Mouse (Mus musculus) limb, embryonic 12.5 days (tissue): ENCODE measurements around the gene Usp47. TPM values are rescaled to one million over a fixed set of nuclear protein-coding genes. Genes with fewer than 3 reads are reported as not detected.

Experiments used
- ATAC-seq: fragments of 200-750 bp; cut with Nextera tagmentation; 2 replicates; pipeline ENCODE4 v1.8.0; 2017; ENCODE audit warnings: low read depth, moderate TSS enrichment; ENCODE audit not compliant: insufficient number of reproducible peaks, insufficient read depth, low FRiP score, low TSS enrichment
- H3K27ac ChIP-seq: fragments of 300-500 bp; sonication (generic); 2 replicates; pipeline ENCODE4 v1.5.1; 2016; ENCODE audit warnings: mild to moderate bottlenecking, moderate library complexity
- H3K27me3 ChIP-seq: fragments of 300-500 bp; sonication (generic); 2 replicates; pipeline ENCODE4 v1.6.1; 2016; ENCODE audit warnings: mild to moderate bottlenecking, moderate library complexity
- H3K36me3 ChIP-seq: fragments of 300-500 bp; sonication (generic); 2 replicates; pipeline ENCODE4 v1.6.1; 2016; ENCODE audit warnings: mild to moderate bottlenecking, moderate library complexity
- H3K4me1 ChIP-seq: fragments of 300-500 bp; sonication (generic); replicated peaks from 2 replicates; pipeline ENCODE4 v1.6.1; 2016
- H3K4me2 ChIP-seq: fragments of 300-500 bp; sonication (generic); 2 replicates; pipeline ENCODE4 v1.6.1; 2016; ENCODE audit warnings: mild to moderate bottlenecking, moderate library complexity
- H3K4me3 ChIP-seq: fragments of 300-500 bp; sonication (generic); replicated peaks from 2 replicates; pipeline ENCODE4 v1.5.1; 2016; ENCODE audit warnings: mild to moderate bottlenecking
- H3K9ac ChIP-seq: fragments of 300-500 bp; sonication (generic); replicated peaks from 2 replicates; pipeline ENCODE4 v1.6.1; 2016; ENCODE audit warnings: mild to moderate bottlenecking, moderate library complexity
- H3K9me3 ChIP-seq: fragments of 300-500 bp; sonication (generic); 2 replicates; pipeline ENCODE4 v1.6.1; 2016; ENCODE audit warnings: mild to moderate bottlenecking, moderate library complexity
- WGBS: fragments of 180-500 bp; shearing (Covaris S2); methylation state at CpG from one replicate; pipeline ENCODE4 v1.1.7; 2016; 5-methylcytosine and 5-hydroxymethylcytosine counted together
- polyA plus RNA-seq: library from polyadenylated mRNA; unstranded; fragments of >200 nt; fragmentation: Nextera tagmentation; extraction: Ambion mirVana; gene quantifications from 2 replicates; pipeline ENCODE4 v1.2.1, GENCODE M21; 2016

The Usp47 gene
- polyA plus RNA-seq, 1 experiment from 2014 or later: 102 TPM

DNA sequence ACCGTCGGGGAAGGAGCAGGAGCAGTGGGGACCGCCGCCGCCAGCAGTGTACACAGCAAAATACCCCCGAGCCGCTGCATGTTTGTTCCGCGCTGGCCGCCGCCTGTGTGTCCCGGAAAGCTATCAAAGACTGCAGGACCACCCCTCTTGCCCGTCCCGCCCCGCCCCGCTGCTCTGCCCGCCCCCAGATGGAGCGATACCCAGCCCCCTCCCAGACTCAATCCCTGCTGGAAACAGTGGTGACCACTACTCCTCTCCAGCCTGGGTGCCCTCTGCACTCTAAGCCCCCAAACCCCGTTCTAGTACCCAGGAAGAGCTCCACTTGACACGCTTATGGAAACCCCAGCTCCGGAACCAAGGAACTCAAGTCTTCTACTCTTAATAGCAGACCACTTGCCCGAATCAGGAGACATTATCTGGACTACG, 135.0 kb downstream of the Usp47 start:
- Histone ChIP-seq H3K9ac (peak overlapping the region; percentile 74), H3K27ac (no peak overlapping the region), H3K4me2 (peak overlapping the region; percentile 70), H3K4me1 (peaks cover 34% of the 10 kb centered on the region), H3K27me3 (peaks cover 21% of the 10 kb centered on the region; the same call in 1 of the 2 replicates), H3K9me3 (no peaks in the 10 kb centered on the region), H3K4me3 (peak overlapping the region; percentile 59), H3K36me3 (no peaks in the 10 kb centered on the region)
- WGBS: under 1% methylated on average over 23 of the region's 23 CpGs
- ATAC-seq: peak; percentile 41

DNA sequence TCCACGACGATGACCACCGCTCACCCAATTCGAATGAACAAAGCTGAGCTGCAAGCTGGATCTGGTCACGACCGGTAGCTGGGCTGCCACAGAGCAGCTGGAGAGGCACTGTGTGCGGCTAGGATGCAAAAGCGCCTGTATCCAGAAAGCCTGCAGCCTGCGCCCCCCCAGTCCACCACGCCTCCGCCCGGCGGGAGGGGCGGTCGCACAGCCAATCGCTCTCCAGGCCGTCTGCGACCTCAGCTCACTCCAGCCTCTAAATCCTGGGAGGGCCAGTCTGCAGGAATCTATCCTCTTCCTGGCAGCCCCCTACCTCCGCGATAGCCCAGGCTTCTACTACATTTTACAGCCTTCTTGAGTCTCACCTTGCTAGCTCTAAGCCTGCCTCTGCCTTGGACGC, 135.6 kb downstream of the Usp47 start, which contains the start of gene Dkk3:
Gene Dkk3 (minus strand): TSS at position 116 of the 400 bp plus-strand sequence.
- WGBS: 3% methylated on average over 21 of the region's 21 CpGs
- 0 out of 2 replicates have a peak, but pooled peaks have one; percentile 46 for ATAC-seq
- peaks cover 21% of the 10 kb centered on the region; the same call in 1 of the 2 replicates for H3K27me3 ChIP-seq
- H3K27ac ChIP-seq: 0 out of 2 replicates have a peak within 1 kb of the TSS, but pooled peaks have one; percentile 12
- peak within 1 kb of the TSS; percentile 59 for H3K4me3 ChIP-seq
- no peaks in the 10 kb centered on the region for H3K9me3 ChIP-seq
- H3K4me1 ChIP-seq: peaks cover 32% of the 10 kb centered on the region
- peak within 1 kb of the TSS; percentile 70 for H3K4me2 ChIP-seq
- H3K9ac ChIP-seq: peak within 1 kb of the TSS; percentile 74
- no peaks in the 10 kb centered on the region for H3K36me3 ChIP-seq

DNA sequence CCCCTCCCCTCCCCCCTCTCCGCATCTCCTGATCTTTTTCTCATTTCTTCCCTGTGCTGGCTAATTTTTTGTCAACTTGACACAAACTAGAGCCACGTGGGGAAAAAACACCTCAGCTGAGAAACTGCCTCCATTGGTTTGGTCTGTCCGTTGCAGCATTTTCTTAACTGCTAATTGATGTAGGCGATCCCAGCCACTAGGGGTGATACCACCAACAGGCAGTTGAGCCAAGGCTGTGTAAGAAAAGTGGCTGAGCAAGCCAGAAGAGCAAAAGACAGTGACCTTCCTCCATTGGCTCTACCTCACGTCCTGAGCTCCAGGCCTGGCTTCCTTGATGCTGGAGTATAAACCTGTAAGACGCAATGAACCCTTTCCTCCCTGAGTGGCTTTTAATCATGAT, 136.5 kb downstream of the Usp47 start:
- peaks cover 23% of the 10 kb centered on the region for H3K4me1 ChIP-seq
- H3K9ac ChIP-seq: no peak overlapping the region
- H3K36me3 ChIP-seq: no peaks in the 10 kb centered on the region
- no peak for ATAC-seq
- no peaks in the 10 kb centered on the region for H3K9me3 ChIP-seq
- WGBS: 33% methylated on average over 6 of the region's 6 CpGs
- H3K4me2 ChIP-seq: no peak overlapping the region
- H3K4me3 ChIP-seq: no peak overlapping the region
- H3K27ac ChIP-seq: no peak overlapping the region
- H3K27me3 ChIP-seq: peaks cover 21% of the 10 kb centered on the region; the same call in 1 of the 2 replicates

Other genes with a start within 250 kb of the Usp47 start
- gene Galnt18, start 243.5 kb upstream of the Usp47 start, polyA plus RNA-seq: 13.1 and 14.3 TPM in 2 replicates
- 13.3 and 14.1 TPM in 2 replicates for gene Dkk3, start 135.6 kb downstream of the Usp47 start, polyA plus RNA-seq
- gene Mical2, start 202.4 kb downstream of the Usp47 start, polyA plus RNA-seq: 2.4 and 3.2 TPM in 2 replicates